Mouse (Mus musculus) heart, postnatal 14 days (tissue): Measurements from ENCODE around the gene Asic4. TPM values are rescaled to one million over a fixed set of nuclear protein-coding genes. Genes with fewer than 3 reads are reported as not detected.

Experiments
- DNase-seq, 2 experiments: peaks; one replicate each; pipeline ENCODE4 v3.0.0; 2021 to 2022
- intact Hi-C: fragments of 180-260 bp; cut with DNase I; formaldehyde crosslinking; loops from one replicate; pipeline ENCODE4 v1.15.1; 2025
- total RNA-seq, 2 experiments: library from RNA; stranded (reverse); gene quantifications; 2 replicates each; pipeline ENCODE4 v1.2.3; 2021

The Asic4 gene
- total RNA-seq, 2 experiments from 2014 or later = not detected

GRCm38 (mm10) chr1:75494878-75495548, 44.8 kb downstream of the Asic4 start:
- peak in 1 of 2 experiments; percentile 52 for DNase-seq
- intact Hi-C loops = loop anchor here (5.0 kb wide), 2 partner anchors 62 to 102 kb away; no protein-coding TSS in a partner anchor

GRCm38 (mm10) chr1:75498897-75499296, 48.7 kb downstream of the Asic4 start:
- DNase-seq = no peak
- intact Hi-C loops = loop anchor here (5.0 kb wide), 1 partner anchor 58 kb away; no protein-coding TSS in a partner anchor

- intact Hi-C loops = loop anchor here (5.0 kb wide), 1 partner anchor 58 kb away; no protein-coding TSS in a partner anchor
- DNase-seq = no peak
Measured at GRCm38 (mm10) chr1:75499441-75499840, 49.2 kb downstream of the Asic4 start.

DNA sequence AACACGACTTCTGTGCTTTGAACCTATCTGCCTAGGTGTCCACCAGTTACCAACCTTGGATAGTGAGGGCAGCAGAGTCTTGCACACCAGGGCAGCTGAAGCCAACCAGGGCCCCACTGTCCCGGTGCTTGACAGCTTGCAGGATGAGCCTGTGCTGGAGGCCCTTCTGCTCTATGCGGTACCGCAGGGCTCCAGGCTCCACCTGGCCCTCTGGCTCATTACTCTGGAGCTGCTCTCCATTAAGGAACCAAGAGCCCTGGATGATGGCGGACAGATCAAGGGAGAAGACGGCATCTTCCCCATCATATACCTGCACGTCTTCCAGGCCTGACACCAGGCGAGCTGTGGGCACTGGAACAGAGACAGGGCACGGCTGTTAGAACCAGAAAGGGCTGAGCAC, 51.7 kb downstream of the Asic4 start:
- intact Hi-C loops = loop anchor here (2.0 kb wide), 1 partner anchor 21 kb away; no protein-coding TSS in a partner anchor

GRCm38 (mm10) chr1:75502945-75503650, 52.9 kb downstream of the Asic4 start:
- intact Hi-C loops = loop anchor here (2.0 kb wide), 1 partner anchor 22 kb away; no protein-coding TSS in a partner anchor
- no peak for DNase-seq

More for the DNA sequence above, 51.7 kb downstream of the Asic4 start:
- DNase-seq = no peak

GRCm38 (mm10) chr1:75503651-75503980, 53.4 kb downstream of the Asic4 start:
- DNase-seq = no peak
- intact Hi-C loops = loop anchor here (2.0 kb wide), 1 partner anchor 23 kb away; no protein-coding TSS in a partner anchor

GRCm38 (mm10) chr1:75504256-75505045, 54.2 kb downstream of the Asic4 start:
- intact Hi-C loops = loop anchor here (2.0 kb wide), 1 partner anchor 56 kb away; no protein-coding TSS in a partner anchor
- DNase-seq = no peak

GRCm38 (mm10) chr1:75505159-75505955, 55.1 kb downstream of the Asic4 start:
- DNase-seq = peak; percentile 78 to 81
- intact Hi-C loops = loop anchor here (2.0 kb wide), 1 partner anchor 55 kb away; no protein-coding TSS in a partner anchor

- peak; percentile 84 to 87 for DNase-seq
- intact Hi-C loops = loop anchor here (2.0 kb wide), 2 partner anchors 15 to 55 kb away; partner anchors contain the start of gene Stk11ip
Measured at GRCm38 (mm10) chr1:75505956-75506831, 56.0 kb downstream of the Asic4 start, which contains the start of gene Obsl1. Gene Obsl1, minus strand, starts transcription at chr1:75506452.

DNA sequence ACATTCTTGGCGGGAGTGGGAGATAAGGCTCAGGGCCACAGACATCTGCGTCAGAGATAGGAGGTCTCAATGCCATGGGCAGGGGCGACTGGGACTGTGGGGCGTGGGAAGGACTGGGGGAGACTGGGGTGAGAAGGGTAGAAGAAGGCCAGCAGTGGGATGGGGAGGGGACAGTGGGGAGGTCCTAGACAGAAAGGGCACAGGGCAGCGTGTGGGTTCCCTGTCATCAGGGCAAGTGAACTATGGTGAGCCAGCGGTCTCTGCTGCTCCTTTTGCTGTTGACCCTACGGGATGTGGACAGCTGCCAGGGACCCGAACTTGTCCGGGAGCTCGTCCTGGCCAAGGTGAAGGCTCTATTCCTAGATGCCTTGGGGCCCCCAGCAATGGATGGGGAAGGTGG, 56.8 kb downstream of the Asic4 start, which contains the start of gene Inha:
TSS of gene Inha (plus strand) at position 72 of the 400 bp plus-strand sequence.
- intact Hi-C loops = loop anchor here (2.0 kb wide), 1 partner anchor 14 kb away; the partner anchor contains the start of gene Stk11ip
- no peak for DNase-seq

DNA sequence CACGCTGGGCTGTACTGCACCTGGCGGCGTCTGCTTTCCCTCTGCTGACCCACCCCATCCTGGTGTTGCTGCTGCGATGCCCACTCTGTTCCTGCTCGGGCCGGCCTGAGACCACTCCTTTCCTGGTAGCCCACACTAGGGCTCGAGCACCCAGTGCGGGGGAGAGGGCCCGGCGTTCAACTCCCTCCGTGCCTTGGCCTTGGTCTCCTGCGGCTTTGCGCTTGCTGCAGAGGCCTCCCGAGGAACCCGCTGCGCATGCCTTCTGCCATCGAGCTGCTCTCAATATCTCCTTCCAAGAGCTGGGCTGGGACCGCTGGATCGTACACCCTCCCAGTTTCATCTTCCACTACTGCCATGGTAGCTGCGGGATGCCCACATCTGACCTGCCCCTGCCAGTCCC, 59.4 kb downstream of the Asic4 start:
- DNase-seq = no peak
- intact Hi-C loops = no loop called here

GRCm38 (mm10) chr1:75510154-75510553, 59.9 kb downstream of the Asic4 start:
- DNase-seq = no peak
- intact Hi-C loops = no loop called here

DNA sequence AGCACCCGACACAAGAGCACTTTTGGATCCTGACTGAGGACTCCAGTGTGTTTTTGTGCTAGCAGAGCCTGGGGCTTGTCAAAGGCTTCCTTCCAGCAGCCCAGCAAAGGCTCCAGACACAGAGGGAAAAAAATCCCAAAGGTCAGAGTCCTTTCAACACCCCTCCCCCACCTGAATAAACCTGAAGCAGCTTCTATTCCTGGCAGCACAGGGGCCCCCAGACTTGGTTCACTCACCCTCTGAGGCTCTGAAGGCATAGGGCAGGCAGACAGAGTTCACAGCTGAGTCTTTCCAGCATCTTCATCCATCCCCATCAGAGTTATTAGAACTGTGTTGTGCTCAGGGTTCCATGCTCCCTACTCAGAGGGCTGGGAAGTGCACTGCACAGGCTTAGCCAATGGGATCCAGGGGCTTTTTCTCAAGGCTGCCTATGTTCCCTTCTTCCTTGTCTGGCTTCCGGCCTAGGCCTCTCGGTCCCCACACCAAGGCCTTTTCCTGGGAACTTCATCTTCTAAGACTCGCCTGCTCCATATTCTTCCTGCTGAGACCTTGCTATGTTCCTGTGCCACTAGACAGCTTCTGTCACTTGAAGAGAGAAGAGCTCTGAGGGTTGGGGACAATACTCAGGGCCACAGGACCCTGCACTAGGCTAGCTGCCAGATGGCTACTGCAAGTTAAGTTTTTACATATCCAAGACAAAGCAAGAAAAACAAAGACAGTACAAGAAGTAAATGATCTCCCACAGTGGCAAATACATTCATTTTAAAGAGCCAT, 61.4 kb downstream of the Asic4 start:
- DNase-seq = no peak
- intact Hi-C loops = no loop called here

DNA sequence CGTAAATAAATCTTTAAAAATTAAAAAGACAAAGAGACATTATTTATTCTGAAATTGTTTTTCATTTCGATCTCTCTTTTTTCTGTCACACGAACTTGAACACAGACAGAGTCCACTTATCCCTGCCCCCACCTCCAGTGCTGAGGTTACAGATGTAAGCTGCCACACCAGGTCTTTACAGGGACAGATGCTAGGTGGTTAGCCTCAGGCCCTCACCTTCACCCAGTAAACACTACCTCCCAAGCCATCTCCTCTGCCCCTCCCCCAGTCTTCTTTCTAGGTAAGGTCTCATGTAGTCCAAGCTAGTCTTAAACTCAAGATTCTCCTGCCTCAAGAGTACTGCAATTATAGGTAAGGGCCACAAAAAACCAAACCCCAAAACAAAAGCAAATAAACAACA, 62.3 kb downstream of the Asic4 start:
- no peak for DNase-seq
- intact Hi-C loops = no loop called here

- DNase-seq = no peak
- intact Hi-C loops = no loop called here
Measured at GRCm38 (mm10) chr1:75516703-75517380, 66.6 kb downstream of the Asic4 start.

- intact Hi-C loops = no loop called here
- no peak for DNase-seq
Measured at GRCm38 (mm10) chr1:75517984-75518383, 67.7 kb downstream of the Asic4 start.

DNA sequence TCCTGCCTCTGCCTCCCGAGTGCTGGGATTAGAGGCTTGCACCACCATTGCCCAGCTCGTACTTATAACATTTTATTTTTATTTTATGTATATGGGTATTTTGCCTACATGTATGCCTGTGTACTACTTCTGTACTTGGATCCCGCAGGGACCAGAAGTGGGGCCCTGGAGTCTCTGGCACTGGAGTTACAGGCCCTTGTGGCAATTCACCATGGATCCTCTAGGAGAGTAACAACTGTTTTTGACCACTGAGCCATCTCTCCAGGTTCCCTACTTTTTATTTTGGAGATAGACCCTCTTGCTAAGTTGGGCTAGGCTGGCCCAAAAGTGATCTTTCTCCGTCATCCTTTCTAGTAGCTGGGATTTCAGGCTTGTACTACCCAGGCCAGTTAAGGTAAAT, 68.2 kb downstream of the Asic4 start:
- intact Hi-C loops = no loop called here
- DNase-seq = no peak
